Mouse (Mus musculus): ENCODE results near the gene Ccdc175.
A peak's percentile ranks its signal among the peaks of the same experiment; 100 is the strongest.

Ccdc175 gene

DNA sequence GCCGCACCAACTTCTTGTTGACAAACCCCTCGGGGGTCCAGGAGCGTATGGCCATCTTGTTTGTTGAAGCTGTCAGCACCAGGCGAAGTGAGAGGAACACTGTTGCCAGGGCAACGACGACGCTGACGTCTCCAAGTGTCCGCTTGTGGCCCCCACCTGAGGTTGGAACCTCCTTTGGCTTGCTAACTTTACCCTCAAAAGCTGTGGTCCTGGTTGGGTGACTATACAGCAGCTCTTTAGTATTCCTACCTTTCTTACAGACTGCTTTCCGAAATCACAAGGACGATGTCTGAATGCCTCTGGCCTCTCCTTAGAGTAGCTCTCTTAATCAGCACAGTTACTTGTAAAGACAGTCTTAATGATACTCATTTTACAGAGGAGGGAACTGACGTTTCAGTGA lies at the start of gene Ccdc175:
Ccdc175 (minus strand) TSS at position 101 of the 400 bp plus-strand sequence.
- DNase-seq (ENCODE audit: low spot score): no peak

DNA sequence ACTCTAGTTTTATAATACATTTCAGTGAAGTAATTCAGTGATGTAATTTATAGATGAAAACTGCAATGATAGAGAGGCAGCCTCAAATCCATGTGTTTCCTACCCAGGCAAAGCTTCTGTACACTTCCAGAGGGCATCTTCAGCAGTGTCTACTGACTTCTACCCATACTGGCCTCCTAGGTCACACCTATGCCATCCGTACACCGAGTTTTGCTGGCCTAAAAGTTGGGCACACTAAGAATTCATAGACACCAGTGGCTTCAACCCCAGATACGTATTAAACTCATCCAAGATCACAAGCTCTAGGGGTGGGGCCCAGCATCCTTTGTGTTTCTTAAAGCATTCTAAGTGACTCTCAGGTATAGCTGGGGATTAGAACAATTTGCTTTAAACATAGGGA lies 49.3 kb upstream of the Ccdc175 start:
- DNase-seq (ENCODE audit: low spot score): no peak

DNA sequence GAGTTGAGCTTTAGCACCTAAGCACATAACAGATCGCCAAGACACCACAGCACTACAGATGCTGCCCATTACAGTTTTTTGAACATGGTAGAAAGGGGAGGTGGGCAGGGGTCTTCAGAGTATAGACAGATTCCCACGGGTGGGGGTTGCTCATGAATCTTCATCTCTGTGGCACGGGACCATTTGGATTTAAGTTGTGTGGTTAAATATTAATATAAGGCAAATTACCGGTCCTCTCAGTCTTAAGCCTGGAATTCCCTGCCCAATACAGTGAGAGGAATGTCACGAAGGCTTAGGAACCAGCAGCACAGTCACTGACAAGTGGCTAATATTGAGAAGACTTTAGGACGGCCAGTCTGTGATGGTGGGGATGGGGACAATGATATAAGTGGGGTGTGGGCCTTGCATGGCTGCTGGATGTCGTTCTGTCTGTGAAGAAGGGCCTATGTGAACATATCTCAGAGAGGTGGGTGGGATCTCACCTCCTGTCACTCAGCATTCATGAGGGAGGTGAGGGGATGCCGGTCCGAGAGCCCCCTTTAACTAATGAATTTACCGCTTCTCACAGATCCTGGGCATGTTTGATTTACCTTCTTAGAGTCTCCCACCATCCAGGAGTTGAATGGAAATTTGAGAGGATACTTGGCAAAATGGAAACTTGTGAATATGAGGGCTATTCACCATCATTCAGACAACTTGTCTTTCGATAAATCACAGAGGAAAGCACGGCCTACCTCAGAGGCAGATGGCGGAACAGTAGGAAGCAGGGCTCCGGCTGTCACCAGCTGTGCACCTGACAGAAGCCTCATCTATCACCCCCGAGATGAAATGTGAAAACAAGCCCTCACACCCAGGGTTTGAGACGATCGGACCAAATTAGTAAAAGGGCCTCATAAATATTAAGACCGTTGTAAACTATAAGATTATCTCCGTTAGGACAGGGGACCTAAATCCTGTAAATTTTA lies 48.3 kb upstream of the Ccdc175 start:
- no peak for DNase-seq (ENCODE audit: low spot score)

- DNase-seq (ENCODE audit: low spot score): no peak
These were observed 47.3 kb upstream of the Ccdc175 start for GRCm38 (mm10) chr12:72232176-72232575.

DNA sequence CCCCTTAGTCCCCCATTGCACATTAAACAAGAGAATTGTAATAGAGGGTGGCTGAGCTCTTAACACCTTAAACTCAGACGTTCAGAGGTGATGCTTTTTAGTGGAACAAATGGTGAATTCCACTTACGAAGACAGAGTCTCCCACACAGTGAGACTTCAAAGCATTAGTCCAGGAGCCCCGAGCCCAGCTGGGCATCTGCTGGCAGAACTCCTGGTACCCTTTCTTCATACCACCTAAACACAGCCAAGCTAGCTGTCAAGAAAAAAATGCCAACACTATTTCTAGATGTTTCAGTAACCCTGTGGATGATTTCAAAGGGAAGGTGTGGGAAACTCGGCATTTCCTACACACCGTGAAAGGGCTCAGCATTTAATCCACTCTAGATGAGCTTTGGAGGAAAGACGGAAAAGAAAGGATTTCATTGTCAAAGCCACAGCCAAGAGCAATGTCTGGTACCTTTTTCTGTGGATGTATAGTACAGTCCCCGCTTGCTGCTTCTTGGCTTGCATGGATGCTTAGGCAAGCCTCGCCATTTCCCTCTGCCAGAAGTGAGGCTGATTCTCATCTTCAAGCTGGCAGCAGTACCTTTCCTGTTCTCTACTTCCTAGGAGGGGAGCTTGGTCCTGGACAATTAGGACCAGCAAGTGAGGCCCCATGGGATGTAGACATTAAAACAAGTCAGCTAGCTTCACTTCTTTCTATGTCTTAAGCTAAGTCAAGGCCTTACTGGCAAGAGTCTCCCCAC lies 44.8 kb upstream of the Ccdc175 start:
- DNase-seq (ENCODE audit: low spot score): no peak

- no peak for DNase-seq (ENCODE audit: low spot score)
These were observed 42.9 kb upstream of the Ccdc175 start for GRCm38 (mm10) chr12:72227731-72228130.

GRCm38 (mm10) chr12:72225371-72225770 lies 40.5 kb upstream of the Ccdc175 start:
- DNase-seq (ENCODE audit: low spot score): no peak

DNA sequence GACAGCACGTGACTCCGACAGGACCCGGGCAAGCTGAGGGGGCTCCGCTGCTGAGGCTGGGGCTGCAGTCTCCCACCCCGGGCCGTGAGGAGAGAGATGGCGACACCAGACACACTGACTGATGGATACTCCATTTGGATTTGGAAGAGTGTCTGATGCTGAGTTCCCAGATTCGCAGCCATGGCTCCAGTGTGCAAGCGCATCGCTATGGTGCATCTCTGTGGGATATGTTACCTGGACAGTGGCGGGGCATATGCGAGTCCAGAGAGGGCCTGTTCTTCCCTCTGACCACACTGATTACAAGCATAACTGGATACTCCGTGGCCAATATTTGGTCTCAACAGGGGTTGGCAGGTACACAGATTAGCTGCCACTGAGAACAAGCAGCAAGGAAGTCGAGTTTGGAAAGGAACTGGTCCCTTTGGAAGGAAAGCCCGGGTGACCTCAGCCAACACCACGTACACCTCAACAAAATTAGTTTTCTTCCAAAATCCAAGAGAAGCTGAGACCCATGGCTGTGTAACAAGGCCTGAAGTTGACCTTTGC lies 38.8 kb upstream of the Ccdc175 start:
- DNase-seq (ENCODE audit: low spot score): no peak

DNA sequence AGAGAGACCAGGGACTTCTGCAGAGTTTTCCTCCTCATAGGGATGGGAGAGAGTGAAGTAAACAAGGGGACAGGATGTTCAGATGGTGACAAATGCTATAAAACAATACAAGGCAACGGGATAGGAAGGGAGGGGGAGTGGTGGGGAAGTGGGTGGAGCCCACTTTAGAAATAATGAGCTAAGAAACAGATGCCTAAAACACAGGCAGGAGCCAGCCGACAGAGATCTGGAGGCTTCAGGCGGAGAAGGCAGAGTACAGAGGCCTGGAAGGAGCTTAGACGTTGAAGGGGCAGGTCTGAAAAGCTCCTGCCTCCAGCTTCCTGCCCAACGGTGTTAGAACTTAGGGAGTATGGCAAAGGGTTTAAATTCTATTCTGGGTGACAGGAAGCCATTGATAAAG lies 28.7 kb upstream of the Ccdc175 start:
- DNase-seq (ENCODE audit: low spot score): no peak

DNA sequence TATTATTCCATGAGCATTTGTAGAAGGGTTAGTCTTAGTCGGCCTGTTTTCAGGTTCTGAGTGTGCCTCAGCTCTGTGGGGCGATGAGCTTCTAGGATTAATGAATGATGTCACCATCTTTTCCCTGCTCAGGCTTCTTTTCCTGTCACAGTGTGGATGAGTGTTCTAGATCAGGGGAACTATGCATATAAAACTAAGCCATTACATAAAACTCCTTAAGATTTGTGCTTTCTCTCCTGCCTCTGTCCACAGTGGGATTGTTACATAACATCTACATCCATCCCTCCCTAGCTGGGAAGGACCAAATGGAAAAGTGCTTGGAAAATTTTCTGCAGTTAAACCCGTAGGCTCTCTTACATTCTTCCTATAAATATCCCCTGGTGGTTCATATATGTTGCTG lies 16.0 kb upstream of the Ccdc175 start:
- no peak for DNase-seq (ENCODE audit: low spot score)

GRCm38 (mm10) chr12:72197925-72198486 lies 13.2 kb upstream of the Ccdc175 start:
- no peak for DNase-seq (ENCODE audit: low spot score)

GRCm38 (mm10) chr12:72197434-72197833 lies 12.6 kb upstream of the Ccdc175 start:
- no peak for DNase-seq (ENCODE audit: low spot score)

DNA sequence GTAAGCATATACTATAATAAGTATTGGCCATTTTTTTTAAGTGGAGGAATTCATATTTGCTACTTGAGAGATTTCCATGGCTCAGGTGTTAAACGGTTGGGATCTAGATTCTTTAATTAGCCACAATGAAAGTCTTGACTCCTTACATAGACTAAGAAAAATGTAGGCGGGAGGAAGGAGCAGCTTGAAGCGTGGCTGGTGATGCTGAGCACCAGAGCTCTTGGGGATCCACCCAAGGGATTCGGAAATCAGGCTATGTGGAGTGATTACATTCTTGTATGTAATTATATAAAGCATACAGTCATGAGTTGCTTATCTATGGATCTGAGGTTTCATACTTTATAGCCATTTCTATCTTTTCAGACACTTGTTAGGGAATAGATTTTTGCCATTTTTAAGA lies 5.3 kb downstream of the Ccdc175 start:
- no peak for DNase-seq (ENCODE audit: low spot score)

DNA sequence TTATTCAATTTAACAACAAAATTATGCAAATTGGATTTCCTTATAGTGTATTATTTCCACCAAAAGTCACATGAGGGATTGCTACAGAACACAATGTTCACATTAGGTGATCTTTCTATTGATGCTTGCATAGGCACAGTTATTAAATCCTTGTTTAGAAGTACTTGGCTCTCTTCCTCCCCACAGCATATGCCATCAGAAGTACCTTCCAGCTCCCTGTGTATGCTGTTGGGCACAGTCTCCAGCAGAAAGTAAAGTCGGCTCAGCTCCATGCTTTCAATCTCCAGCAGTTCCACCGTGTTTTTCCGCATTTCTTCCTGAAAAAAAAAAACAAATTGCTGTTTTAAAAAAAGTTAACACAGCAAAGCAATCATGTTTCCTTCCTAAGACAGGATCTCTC lies 6.5 kb downstream of the Ccdc175 start:
- no peak for DNase-seq (ENCODE audit: low spot score)

GRCm38 (mm10) chr12:72158421-72158820 lies 26.4 kb downstream of the Ccdc175 start:
- no peak for DNase-seq (ENCODE audit: low spot score)

GRCm38 (mm10) chr12:72150786-72151185 lies 34.0 kb downstream of the Ccdc175 start:
- no peak for DNase-seq (ENCODE audit: low spot score)

- DNase-seq (ENCODE audit: low spot score): no peak
These were observed 55.6 kb downstream of the Ccdc175 start for GRCm38 (mm10) chr12:72129203-72129602.

GRCm38 (mm10) chr12:72115686-72116345 lies 69.0 kb downstream of the Ccdc175 start:
- DNase-seq (ENCODE audit: low spot score): no peak

DNA sequence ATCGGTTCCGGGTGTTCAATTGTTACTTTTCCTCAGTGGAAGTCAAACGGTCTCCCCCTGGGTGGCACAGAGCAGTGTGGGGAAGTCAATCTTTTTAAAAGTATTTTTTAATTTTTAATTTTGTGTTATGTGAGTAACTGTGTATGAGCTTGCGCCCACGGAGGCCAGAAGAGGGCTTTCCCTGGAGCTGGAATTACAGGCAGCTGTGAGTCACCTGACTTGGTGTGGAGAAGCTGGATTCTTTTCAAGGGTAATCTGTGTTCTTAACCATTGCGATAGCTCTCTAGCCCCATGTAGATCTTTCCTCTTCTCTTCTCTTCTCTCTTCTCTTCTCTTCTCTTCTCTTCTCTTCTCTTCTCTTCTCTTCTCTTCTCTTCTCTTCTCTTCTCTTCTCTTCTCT lies 69.7 kb downstream of the Ccdc175 start:
- peak; percentile 15 for DNase-seq (ENCODE audit: low spot score)

- peak; percentile 54 for DNase-seq (ENCODE audit: low spot score)
These were observed 80.1 kb downstream of the Ccdc175 start for GRCm38 (mm10) chr12:72104525-72105281.

DNA sequence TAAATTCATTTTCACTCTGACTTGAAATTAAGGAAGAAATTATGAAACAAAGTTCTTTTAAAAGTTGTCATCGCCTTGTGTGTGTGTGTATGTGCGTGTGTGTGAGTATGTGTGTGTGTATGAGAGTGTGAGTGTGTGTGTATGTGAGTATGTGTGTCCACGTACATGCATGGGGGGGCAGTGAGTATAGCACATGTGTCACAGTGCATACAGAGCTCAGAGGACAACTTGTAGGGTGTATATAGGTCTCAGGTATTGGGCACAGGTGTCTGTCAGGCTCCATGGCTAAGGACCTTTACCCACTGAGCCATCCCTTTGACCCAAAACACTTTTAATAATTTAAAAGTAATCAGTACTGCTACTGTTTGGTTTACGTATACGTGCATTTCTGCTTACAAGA lies 80.8 kb downstream of the Ccdc175 start:
- DNase-seq (ENCODE audit: low spot score): no peak

Measured in urinary bladder, postnatal 14 days (tissue).